Mouse (Mus musculus): ENCODE measurements around the gene Cdc42se1. TPM values are rescaled to one million over a fixed set of nuclear protein-coding genes. Genes with fewer than 3 reads are reported as not detected.

Cdc42se1 gene
- 17.5 TPM for polyA plus RNA-seq (2014; fragmentation: Illumina TruSeq; extraction: RNeasy Lipid Tissue Mini Kit (QIAGEN cat#74804))

DNA sequence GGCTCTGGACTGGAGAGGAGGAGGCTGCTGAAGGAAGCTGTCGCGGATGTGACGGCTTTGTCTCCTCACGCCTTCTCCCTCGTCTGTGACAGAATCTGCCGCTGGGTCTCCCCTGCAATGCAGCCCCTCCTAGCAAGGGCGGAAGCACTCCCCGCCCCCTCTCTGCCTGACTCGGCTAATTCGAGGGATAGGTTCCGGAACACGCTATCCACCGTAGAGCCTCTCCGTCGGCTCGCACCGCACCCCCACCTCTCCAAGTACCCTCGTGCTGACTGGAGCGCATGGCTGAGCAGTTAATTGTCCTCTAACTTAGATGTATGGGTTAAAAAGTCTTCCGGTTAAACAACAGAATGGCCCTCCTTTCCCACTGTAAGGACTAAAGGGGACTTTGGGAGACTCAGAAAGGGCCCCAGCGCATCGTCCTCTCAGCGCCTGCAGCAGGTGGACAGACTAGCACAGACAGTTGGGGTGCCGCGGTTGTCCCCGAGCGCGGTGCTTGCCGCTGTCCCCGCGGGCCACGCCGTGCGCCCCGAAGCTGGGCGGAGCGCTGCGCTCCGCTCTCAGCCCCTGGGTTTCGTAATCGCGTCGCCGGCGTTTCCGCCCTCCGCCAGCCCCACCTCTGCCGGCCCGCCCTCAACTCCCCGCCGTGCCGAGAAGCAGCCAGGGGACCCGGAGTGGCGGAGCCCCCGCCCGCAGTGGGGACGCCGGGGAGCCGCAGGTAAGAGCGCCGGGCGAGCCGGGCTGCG lies at the start of gene Cdc42se1:
Cdc42se1 (plus strand) TSS at position 585 of the 746 bp plus-strand sequence.

GRCm38 (mm10) chr3:95217255-95218134 lies 11.0 kb upstream of the Cdc42se1 start, which contains the start of gene Gabpb2:
Gabpb2 (minus strand) TSS chr3:95217916.

DNA sequence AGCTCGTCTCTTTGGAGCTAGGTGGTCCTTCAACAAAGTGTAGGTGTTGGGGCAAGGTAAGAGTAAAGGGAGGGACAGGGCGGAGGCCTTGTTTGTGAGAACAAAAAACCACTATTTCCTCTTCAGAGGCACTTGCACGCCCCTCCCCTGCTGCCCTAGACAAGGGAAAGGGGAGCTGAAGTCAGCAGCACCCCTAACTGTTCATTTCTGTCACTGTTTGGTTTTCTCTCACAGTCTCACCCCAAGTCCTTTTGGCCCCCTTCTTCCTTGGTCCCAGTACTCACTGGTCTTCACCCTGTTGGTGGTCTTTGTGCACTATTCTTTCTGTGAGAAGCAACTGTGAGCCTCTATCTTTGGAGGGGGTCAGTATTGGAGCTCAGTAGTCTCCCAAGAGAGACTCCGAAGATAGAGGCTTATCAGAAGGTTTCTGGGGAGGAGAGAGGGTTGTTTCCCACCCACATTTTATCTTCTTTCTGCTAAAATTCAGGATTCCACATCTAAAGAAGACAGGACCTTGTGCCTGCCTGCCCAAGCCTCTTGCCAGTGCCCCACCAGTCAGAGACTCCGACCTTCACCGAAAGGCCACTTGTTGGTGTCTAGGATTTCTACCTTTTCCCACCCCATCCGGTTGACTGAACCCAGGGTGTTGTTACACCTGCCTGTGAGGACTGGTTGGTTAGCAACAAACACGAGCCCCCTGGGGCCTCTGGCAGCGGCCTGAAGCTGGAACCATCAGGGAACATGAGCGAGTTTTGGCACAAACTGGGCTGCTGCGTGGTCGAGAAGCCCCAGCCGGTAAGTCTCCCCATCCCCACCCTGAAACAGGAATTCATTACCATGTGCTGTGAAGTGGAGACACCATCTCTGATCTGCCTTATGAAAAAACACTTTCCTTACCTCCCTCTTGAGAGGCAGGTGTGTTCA lies 3.0 kb downstream of the Cdc42se1 start, which contains the start of gene Mllt11:
Mllt11 (minus strand) TSS at position 874 of the 924 bp plus-strand sequence.

DNA sequence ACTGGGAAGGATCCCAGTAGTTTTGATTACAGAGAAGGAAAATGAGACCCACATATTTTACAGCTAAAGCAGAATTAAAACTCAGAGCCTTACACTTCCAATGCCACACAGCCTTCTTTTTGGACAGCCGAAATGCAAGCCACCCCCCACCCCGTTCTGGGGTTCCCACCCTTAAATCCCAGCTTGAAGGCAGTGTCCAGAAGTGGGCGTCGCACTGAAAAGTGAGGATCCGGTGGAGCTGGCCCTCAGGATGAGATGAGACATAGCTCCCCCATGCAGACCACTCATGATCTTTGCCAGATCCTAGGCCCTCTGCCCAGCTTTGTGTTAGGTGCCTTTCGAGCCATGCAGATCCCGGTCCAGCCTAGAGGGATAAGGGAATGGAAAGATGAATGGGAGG lies 13.0 kb downstream of the Cdc42se1 start, which contains the start of gene Gm128:
Gm128 (minus strand) TSS at position 101 of the 400 bp plus-strand sequence.

GRCm38 (mm10) chr3:95250783-95251424 lies 22.4 kb downstream of the Cdc42se1 start, which contains the start of gene Bnipl:
Bnipl (minus strand) TSS chr3:95251193.

GRCm38 (mm10) chr3:95281216-95282126 lies 52.9 kb downstream of the Cdc42se1 start, which contains the start of the genes Mindy1 and Prune1:
Mindy1 (plus strand) TSS chr3:95281345.
Prune1 (minus strand) TSS chr3:95282076.

Other genes with a start within 250 kb of the Cdc42se1 start
- 8.8 TPM for gene Zfp687, start 213.3 kb upstream of the Cdc42se1 start, polyA plus RNA-seq (2014; fragmentation: Illumina TruSeq; extraction: RNeasy Lipid Tissue Mini Kit (QIAGEN cat#74804))
- 9.3 TPM for gene Psmd4, start 186.1 kb upstream of the Cdc42se1 start, polyA plus RNA-seq (2014; fragmentation: Illumina TruSeq; extraction: RNeasy Lipid Tissue Mini Kit (QIAGEN cat#74804))
- 25.1 TPM for gene Pip5k1a, start 121.8 kb upstream of the Cdc42se1 start, polyA plus RNA-seq (2014; fragmentation: Illumina TruSeq; extraction: RNeasy Lipid Tissue Mini Kit (QIAGEN cat#74804))
- 16.5 TPM for gene Vps72, start 117.7 kb upstream of the Cdc42se1 start, polyA plus RNA-seq (2014; fragmentation: Illumina TruSeq; extraction: RNeasy Lipid Tissue Mini Kit (QIAGEN cat#74804))
- not detected for gene Tmod4, start 104.3 kb upstream of the Cdc42se1 start, polyA plus RNA-seq (2014; fragmentation: Illumina TruSeq; extraction: RNeasy Lipid Tissue Mini Kit (QIAGEN cat#74804))
- 21.2 TPM for gene Scnm1, start 94.7 kb upstream of the Cdc42se1 start, polyA plus RNA-seq (2014; fragmentation: Illumina TruSeq; extraction: RNeasy Lipid Tissue Mini Kit (QIAGEN cat#74804))
- 1.9 TPM for gene Lysmd1, start 94.6 kb upstream of the Cdc42se1 start, polyA plus RNA-seq (2014; fragmentation: Illumina TruSeq; extraction: RNeasy Lipid Tissue Mini Kit (QIAGEN cat#74804))
- gene Tnfaip8l2, start 86.4 kb upstream of the Cdc42se1 start, polyA plus RNA-seq (2014; fragmentation: Illumina TruSeq; extraction: RNeasy Lipid Tissue Mini Kit (QIAGEN cat#74804)) = not detected
- gene Sema6c, start 68.3 kb upstream of the Cdc42se1 start, polyA plus RNA-seq (2014; fragmentation: Illumina TruSeq; extraction: RNeasy Lipid Tissue Mini Kit (QIAGEN cat#74804)) = 0.34 TPM
- 35.3 TPM for gene Gabpb2, start 10.8 kb upstream of the Cdc42se1 start, polyA plus RNA-seq (2014; fragmentation: Illumina TruSeq; extraction: RNeasy Lipid Tissue Mini Kit (QIAGEN cat#74804))
- gene Mllt11, start 3.4 kb downstream of the Cdc42se1 start, polyA plus RNA-seq (2014; fragmentation: Illumina TruSeq; extraction: RNeasy Lipid Tissue Mini Kit (QIAGEN cat#74804)) = 19.0 TPM
- 0.26 TPM for gene Gm128, start 12.9 kb downstream of the Cdc42se1 start, polyA plus RNA-seq (2014; fragmentation: Illumina TruSeq; extraction: RNeasy Lipid Tissue Mini Kit (QIAGEN cat#74804))
- 0.83 TPM for gene Bnipl, start 22.5 kb downstream of the Cdc42se1 start, polyA plus RNA-seq (2014; fragmentation: Illumina TruSeq; extraction: RNeasy Lipid Tissue Mini Kit (QIAGEN cat#74804))
- 125 TPM for gene Mindy1, start 52.6 kb downstream of the Cdc42se1 start, polyA plus RNA-seq (2014; fragmentation: Illumina TruSeq; extraction: RNeasy Lipid Tissue Mini Kit (QIAGEN cat#74804))
- 13.7 TPM for gene Prune1, start 53.3 kb downstream of the Cdc42se1 start, polyA plus RNA-seq (2014; fragmentation: Illumina TruSeq; extraction: RNeasy Lipid Tissue Mini Kit (QIAGEN cat#74804))
- gene Anxa9, start 78.4 kb downstream of the Cdc42se1 start, polyA plus RNA-seq (2014; fragmentation: Illumina TruSeq; extraction: RNeasy Lipid Tissue Mini Kit (QIAGEN cat#74804)) = 0.66 TPM
- gene Cers2, start 86.1 kb downstream of the Cdc42se1 start, polyA plus RNA-seq (2014; fragmentation: Illumina TruSeq; extraction: RNeasy Lipid Tissue Mini Kit (QIAGEN cat#74804)) = 104 TPM
- gene Setdb1, start 128.5 kb downstream of the Cdc42se1 start, polyA plus RNA-seq (2014; fragmentation: Illumina TruSeq; extraction: RNeasy Lipid Tissue Mini Kit (QIAGEN cat#74804)) = 28.5 TPM
- not detected for gene 4930558C23Rik, start 174.1 kb downstream of the Cdc42se1 start, polyA plus RNA-seq (2014; fragmentation: Illumina TruSeq; extraction: RNeasy Lipid Tissue Mini Kit (QIAGEN cat#74804))
- 79.1 TPM for gene Arnt, start 205.7 kb downstream of the Cdc42se1 start, polyA plus RNA-seq (2014; fragmentation: Illumina TruSeq; extraction: RNeasy Lipid Tissue Mini Kit (QIAGEN cat#74804))

Data from ovary, adult 10 weeks (tissue).